Mouse (Mus musculus) megakaryocyte-erythroid progenitor cell, adult 5-6 weeks (primary cell): ENCODE results near the gene Vmn1r220. TPM values are rescaled to one million over a fixed set of nuclear protein-coding genes. Genes with fewer than 3 reads are reported as not detected.
"Not testable (repeated sequence)": the region's sequence is repeated elsewhere in the genome, so short reads cannot be mapped to it uniquely, and the experiment has no call there.

ENCODE experiments used
- ATAC-seq: replicated peaks from 2 replicates; pipeline ENCODE4 v1.8.0; 2016; ENCODE audit warnings: mild to moderate bottlenecking, inconsistent platforms; ENCODE audit not compliant: severe bottlenecking, poor library complexity, low FRiP score, low TSS enrichment
- total RNA-seq, 2 experiments: library from RNA; stranded (forward) in 1 of 2; stranded (reverse) in 1 of 2; fragments of 200-1000, 215-1000 nt in 1 of 2; fragments of >200 nt in 1 of 2; fragmentation: Nextera tagmentation in 1 of 2; gene quantifications; 2 replicates each; pipeline ENCODE4 v1.2.3; 2014 to 2017

The Vmn1r220 gene
- total RNA-seq (2014; fragmentation: Nextera tagmentation) (not detected in 2 replicates), total RNA-seq (2017) (not detected in 2 replicates)

DNA sequence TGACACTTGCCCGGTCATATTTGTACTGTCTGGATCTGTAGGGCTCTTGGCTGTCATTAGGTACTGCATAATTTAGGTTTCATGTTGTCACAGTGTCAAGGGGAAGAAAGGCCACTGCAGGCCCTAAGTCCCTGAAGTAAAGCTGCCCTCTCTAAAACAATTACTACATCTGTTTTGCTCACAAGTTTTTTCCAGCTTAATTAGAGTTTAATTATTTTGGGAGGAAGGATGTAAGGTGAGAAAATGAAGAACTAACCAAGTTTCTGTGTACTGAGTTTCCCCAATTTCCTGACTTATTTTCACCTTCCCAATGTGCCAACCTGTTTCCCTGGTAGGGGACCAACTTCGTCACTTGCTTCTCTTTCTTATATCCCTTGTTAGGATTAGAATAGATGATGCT lies at the start of gene Vmn1r220:
TSS of gene Vmn1r220 (minus strand) at position 101 of the 400 bp plus-strand sequence.
- ATAC-seq = no peak

DNA sequence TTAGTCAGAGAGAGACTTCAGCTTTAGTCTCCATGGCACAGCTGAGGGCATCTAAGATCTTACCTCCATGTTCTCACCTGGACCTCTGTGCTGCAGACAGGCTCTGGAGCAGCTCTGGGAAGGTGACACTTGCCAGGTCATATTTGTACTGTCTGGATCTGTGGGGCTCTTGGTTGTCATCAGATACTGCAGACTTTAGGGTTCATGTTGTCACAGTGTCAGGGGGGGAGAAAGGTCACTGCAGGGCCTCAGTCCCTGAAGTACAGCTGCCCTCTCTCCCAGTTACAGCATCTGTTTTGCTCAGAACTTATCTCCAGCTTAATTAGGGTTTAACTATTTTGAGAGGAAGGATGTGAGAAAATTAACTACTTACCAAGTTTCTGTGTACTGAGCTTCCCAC lies 48.1 kb upstream of the Vmn1r220 start, which contains the start of gene Vmn1r222:
TSS of gene Vmn1r222 (minus strand) at position 101 of the 400 bp plus-strand sequence.
- ATAC-seq = not testable (repeated sequence)

DNA sequence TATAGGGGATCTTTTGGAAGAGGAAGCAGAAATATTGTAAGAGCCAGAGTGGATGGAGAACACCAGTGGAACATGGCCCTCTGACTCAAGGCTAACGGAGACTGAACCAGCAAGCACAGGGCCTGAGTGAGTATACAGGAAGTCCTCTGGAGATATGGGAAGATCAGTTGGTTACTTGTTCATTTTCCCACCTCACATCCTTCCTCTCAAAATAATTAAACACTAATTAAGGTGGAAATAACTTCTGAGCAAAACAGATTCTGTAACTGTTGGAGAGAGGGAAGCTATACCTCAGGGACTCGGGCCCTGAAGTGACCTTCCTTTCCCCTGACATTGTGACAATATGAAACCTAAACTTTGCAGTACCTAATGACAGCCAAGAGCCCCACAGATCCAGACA lies 26.1 kb upstream of the Vmn1r220 start, which contains the start of gene Vmn1r221:
TSS of gene Vmn1r221 (plus strand) at position 301 of the 400 bp plus-strand sequence.
- ATAC-seq = not testable (repeated sequence)

GRCm38 (mm10) chr13:23203885-23204284 lies 16.1 kb upstream of the Vmn1r220 start:
- ATAC-seq = not testable (repeated sequence)

- ATAC-seq = not testable (repeated sequence)
Measured at GRCm38 (mm10) chr13:23166471-23166870, 21.3 kb downstream of the Vmn1r220 start.

DNA sequence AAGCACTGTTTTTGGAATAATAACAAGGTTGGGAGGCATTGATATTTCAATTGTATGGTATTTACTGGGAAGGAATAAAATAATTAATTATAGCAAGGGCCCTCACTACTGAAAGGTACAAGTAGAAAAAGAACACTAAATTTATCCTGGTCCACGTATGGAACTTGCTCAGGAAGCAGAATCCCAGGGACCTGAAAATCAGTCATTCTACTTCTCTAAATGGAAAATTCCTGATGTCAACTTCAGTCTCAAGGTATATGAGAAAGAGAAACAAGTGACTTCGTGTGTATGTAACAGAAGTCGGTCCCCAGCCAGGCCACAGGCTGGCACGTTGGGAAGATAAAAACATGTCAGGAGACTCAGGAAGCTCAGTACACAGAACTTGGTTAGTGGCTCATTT lies 28.8 kb downstream of the Vmn1r220 start, which contains the start of gene Vmn1r219:
TSS of gene Vmn1r219 (plus strand) at position 301 of the 400 bp plus-strand sequence.
- ATAC-seq = no peak

GRCm38 (mm10) chr13:23157848-23158247 lies 29.9 kb downstream of the Vmn1r220 start:
- ATAC-seq = no peak

GRCm38 (mm10) chr13:23138880-23139279 lies 48.9 kb downstream of the Vmn1r220 start:
- ATAC-seq = no peak

- ATAC-seq = no peak
Measured at GRCm38 (mm10) chr13:23133501-23133900, 54.3 kb downstream of the Vmn1r220 start.

DNA sequence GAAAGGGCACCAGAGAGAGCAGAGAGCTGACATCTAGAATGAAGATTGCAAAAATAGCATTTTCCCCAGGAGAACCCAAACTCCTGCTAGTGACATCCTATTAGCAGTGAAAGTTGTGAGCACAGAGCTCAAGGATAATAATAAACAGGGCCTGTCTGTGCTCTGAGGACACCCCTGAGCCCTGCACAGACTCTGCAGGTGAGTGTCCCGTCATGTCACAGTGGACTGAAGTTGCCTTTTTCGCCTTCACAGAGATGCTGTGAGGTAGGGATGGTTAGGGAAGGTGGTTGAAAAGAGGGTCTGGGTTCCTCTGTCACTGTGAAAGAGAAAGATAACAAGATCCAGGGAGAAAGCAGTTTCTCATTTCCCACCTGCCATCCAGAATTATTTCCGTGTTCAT lies 54.7 kb downstream of the Vmn1r220 start, which contains the start of gene Vmn1r218:
TSS of gene Vmn1r218 (plus strand) at position 57 of the 400 bp plus-strand sequence.
- ATAC-seq = no peak

Other genes starting within 250 kb of the Vmn1r220 start
- not detected in 2 replicates for gene Vmn1r213, start 180.3 kb downstream of the Vmn1r220 start, total RNA-seq (2014; fragmentation: Nextera tagmentation)
- not detected in 2 replicates for gene Vmn1r213, start 180.3 kb downstream of the Vmn1r220 start, total RNA-seq (2017)
- gene Vmn1r214, start 157.6 kb downstream of the Vmn1r220 start, total RNA-seq (2014; fragmentation: Nextera tagmentation) = not detected in 2 replicates
- not detected in 2 replicates for gene Vmn1r214, start 157.6 kb downstream of the Vmn1r220 start, total RNA-seq (2017)
- gene Vmn1r215, start 120.0 kb downstream of the Vmn1r220 start, total RNA-seq (2014; fragmentation: Nextera tagmentation) = not detected in 2 replicates
- not detected in 2 replicates for gene Vmn1r215, start 120.0 kb downstream of the Vmn1r220 start, total RNA-seq (2017)
- not detected in 2 replicates for gene Vmn1r217, start 69.7 kb downstream of the Vmn1r220 start, total RNA-seq (2014; fragmentation: Nextera tagmentation)
- not detected in 2 replicates for gene Vmn1r217, start 69.7 kb downstream of the Vmn1r220 start, total RNA-seq (2017)
- not detected in 2 replicates for gene Vmn1r218, start 54.8 kb downstream of the Vmn1r220 start, total RNA-seq (2014; fragmentation: Nextera tagmentation)
- not detected in 2 replicates for gene Vmn1r218, start 54.8 kb downstream of the Vmn1r220 start, total RNA-seq (2017)
- not detected in 2 replicates for gene Vmn1r219, start 28.7 kb downstream of the Vmn1r220 start, total RNA-seq (2014; fragmentation: Nextera tagmentation)
- gene Vmn1r219, start 28.7 kb downstream of the Vmn1r220 start, total RNA-seq (2017) = not detected in 2 replicates
- gene Vmn1r221, start 26.2 kb upstream of the Vmn1r220 start, total RNA-seq (2014; fragmentation: Nextera tagmentation) = not detected in 2 replicates
- gene Vmn1r221, start 26.2 kb upstream of the Vmn1r220 start, total RNA-seq (2017) = not detected in 2 replicates
- gene Vmn1r222, start 48.0 kb upstream of the Vmn1r220 start, total RNA-seq (2014; fragmentation: Nextera tagmentation) = not detected in 2 replicates
- gene Vmn1r222, start 48.0 kb upstream of the Vmn1r220 start, total RNA-seq (2017) = not detected in 2 replicates
- gene Vmn1r223, start 59.2 kb upstream of the Vmn1r220 start, total RNA-seq (2014; fragmentation: Nextera tagmentation) = not detected in 2 replicates
- not detected in 2 replicates for gene Vmn1r223, start 59.2 kb upstream of the Vmn1r220 start, total RNA-seq (2017)
- gene Zfp322a, start 181.2 kb upstream of the Vmn1r220 start, total RNA-seq (2014; fragmentation: Nextera tagmentation) = 16.0 and 23.2 TPM in 2 replicates
- gene Zfp322a, start 181.2 kb upstream of the Vmn1r220 start, total RNA-seq (2017) = 64.7 and 75.8 TPM in 2 replicates
- 8.0 and 10.7 TPM in 2 replicates for gene Abt1, start 235.9 kb upstream of the Vmn1r220 start, total RNA-seq (2014; fragmentation: Nextera tagmentation)
- gene Abt1, start 235.9 kb upstream of the Vmn1r220 start, total RNA-seq (2017) = 12.8 and 13.7 TPM in 2 replicates